Mouse (Mus musculus) thymus, adult 2 months (tissue): ENCODE results near the gene Rab3gap2. TPM values are rescaled to one million over a fixed set of nuclear protein-coding genes. Genes with fewer than 3 reads are reported as not detected.

ENCODE experiments used
- DNase-seq: peaks from one replicate; pipeline ENCODE4 v3.0.0; 2021
- H3K27ac ChIP-seq: fragments of 200-500 bp; 2 replicates; pipeline ENCODE4 v1.5.1; 2012; ENCODE audit warnings: low read length, control low read depth; ENCODE audit not compliant: control insufficient read depth, insufficient read depth
- H3K27me3 ChIP-seq: fragments of 200-500 bp; 2 replicates; pipeline ENCODE4 v1.6.1; 2012; ENCODE audit warnings: mild to moderate bottlenecking, low read length, moderate library complexity, mixed read lengths; ENCODE audit not compliant: control insufficient read depth, insufficient read depth
- H3K36me3 ChIP-seq: fragments of 200-500 bp; 2 replicates; pipeline ENCODE4 v1.6.1; 2012; ENCODE audit warnings: mild to moderate bottlenecking, low read length, moderate library complexity; ENCODE audit not compliant: control insufficient read depth, insufficient read depth
- H3K4me1 ChIP-seq: fragments of 200-500 bp; replicated peaks from 2 replicates; pipeline ENCODE4 v1.6.1; 2012; ENCODE audit warnings: low read length; ENCODE audit not compliant: control insufficient read depth, insufficient read depth
- H3K4me3 ChIP-seq: fragments of 200-500 bp; 2 replicates; pipeline ENCODE4 v1.5.1; 2012; ENCODE audit warnings: mild to moderate bottlenecking, low read length, control low read depth, moderate library complexity; ENCODE audit not compliant: control insufficient read depth, insufficient read depth
- CTCF ChIP-seq: fragments of 200-500 bp; IDR thresholded peaks from 2 replicates; pipeline ENCODE4 v1.5.1; 2012; ENCODE audit warnings: mild to moderate bottlenecking, control low read depth, low read length, moderate library complexity, borderline replicate concordance; ENCODE audit not compliant: control insufficient read depth, poor library complexity, insufficient read depth; ENCODE audit errors: extremely low read depth
- POLR2A ChIP-seq: fragments of 200-500 bp; IDR thresholded peaks from 2 replicates; pipeline ENCODE4 v1.6.1; 2012; ENCODE audit warnings: mild to moderate bottlenecking, low read length, control low read depth, moderate library complexity; ENCODE audit not compliant: control insufficient read depth, poor library complexity, insufficient read depth; ENCODE audit errors: extremely low read depth
- WGBS: fragments of 180-500 bp; shearing (Covaris S2); methylation state at CpG from one replicate; pipeline ENCODE4 v1.1.7; 2018; 5-methylcytosine and 5-hydroxymethylcytosine counted together
- polyA plus RNA-seq: library from polyadenylated mRNA; depleted of rRNA; stranded (reverse); fragments of >200 nt; gene quantifications from 2 replicates; pipeline ENCODE4 v1.2.3, GENCODE M21; 2012

Rab3gap2 gene
- polyA plus RNA-seq, 1 experiment: 27.5 TPM

DNA sequence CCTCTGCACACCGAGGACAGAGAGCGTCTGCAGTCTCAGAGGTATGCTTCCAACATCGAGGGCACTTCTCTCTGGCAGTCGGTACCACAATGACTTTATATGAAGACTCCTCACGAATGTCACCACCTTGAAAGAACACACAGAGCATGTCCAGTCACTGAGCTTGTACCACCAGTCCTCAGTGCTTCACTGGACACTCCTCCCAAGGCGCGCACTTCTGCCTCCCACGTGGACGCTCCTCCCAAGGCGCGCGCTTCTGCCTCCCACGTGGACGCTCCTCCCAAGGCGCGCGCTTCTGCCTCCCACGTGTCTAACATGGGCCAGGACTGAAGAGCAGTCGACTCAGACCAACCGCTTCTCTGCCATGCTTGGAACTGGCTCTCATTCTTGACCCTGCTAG, 83.1 kb downstream of the Rab3gap2 start:
- WGBS: 96% methylated on average over 20 of the region's 20 CpGs
- Histone ChIP-seq H3K36me3 (peaks cover 46% of the 10 kb centered on the region), H3K4me3 (no peak overlapping the region), H3K4me1 (no peaks in the 10 kb centered on the region), H3K27ac (no peak overlapping the region), H3K27me3 (no peaks in the 10 kb centered on the region)
- no peak for TF ChIP-seq POLR2A
- no peak for TF ChIP-seq CTCF
- no peak for DNase-seq

DNA sequence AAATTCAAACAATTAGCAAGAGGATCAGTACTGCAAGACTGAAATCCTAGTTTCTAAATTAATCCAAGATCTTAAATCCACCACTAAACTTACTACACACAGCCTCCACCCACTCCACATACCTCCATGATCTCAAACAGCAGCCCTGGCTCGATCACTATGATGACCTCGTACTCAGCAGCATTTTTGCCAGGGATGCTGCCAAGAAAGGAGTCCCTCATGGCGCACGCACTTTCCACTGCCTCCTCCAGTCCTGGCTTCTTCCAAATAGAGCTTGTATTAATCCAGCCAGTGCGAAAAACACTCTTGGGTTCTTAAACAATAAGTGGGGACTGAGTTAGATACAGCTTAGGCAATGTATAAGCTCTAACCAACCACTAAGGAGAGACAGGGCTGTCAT, 85.3 kb downstream of the Rab3gap2 start:
- Histone ChIP-seq H3K27me3 (no peaks in the 10 kb centered on the region), H3K4me1 (no peaks in the 10 kb centered on the region), H3K4me3 (no peak overlapping the region), H3K27ac (no peak overlapping the region), H3K36me3 (peaks cover 33% of the 10 kb centered on the region)
- no peak for TF ChIP-seq CTCF
- TF ChIP-seq POLR2A: no peak
- WGBS: 97% methylated on average over 5 of the region's 5 CpGs
- no peak for DNase-seq

DNA sequence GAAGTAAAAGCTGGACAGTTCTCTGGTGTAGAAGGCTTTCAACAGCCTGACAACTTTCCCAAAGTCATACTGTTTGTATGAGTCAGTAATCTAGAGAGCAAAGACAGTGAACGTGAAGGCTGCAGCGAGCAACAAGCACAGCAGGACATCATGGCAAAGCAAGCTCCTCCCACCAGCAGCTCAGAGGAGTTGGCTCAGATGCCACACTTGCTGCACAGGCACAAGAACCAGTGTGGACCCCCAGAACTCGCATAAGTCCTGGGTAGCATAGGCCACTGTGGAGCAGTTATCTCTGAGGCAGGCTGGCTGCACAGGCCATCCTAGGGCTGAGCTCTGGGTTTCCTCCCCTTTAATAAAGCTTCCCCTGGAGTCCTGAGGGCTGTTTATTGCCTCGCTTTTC, 87.4 kb downstream of the Rab3gap2 start:
- Histone ChIP-seq H3K4me1 (no peaks in the 10 kb centered on the region), H3K27me3 (no peaks in the 10 kb centered on the region), H3K27ac (no peak overlapping the region), H3K36me3 (peaks cover 27% of the 10 kb centered on the region), H3K4me3 (no peak overlapping the region)
- no peak for DNase-seq
- WGBS: 96% methylated on average over 4 of the region's 4 CpGs
- TF ChIP-seq POLR2A (no peak), CTCF (no peak)

DNA sequence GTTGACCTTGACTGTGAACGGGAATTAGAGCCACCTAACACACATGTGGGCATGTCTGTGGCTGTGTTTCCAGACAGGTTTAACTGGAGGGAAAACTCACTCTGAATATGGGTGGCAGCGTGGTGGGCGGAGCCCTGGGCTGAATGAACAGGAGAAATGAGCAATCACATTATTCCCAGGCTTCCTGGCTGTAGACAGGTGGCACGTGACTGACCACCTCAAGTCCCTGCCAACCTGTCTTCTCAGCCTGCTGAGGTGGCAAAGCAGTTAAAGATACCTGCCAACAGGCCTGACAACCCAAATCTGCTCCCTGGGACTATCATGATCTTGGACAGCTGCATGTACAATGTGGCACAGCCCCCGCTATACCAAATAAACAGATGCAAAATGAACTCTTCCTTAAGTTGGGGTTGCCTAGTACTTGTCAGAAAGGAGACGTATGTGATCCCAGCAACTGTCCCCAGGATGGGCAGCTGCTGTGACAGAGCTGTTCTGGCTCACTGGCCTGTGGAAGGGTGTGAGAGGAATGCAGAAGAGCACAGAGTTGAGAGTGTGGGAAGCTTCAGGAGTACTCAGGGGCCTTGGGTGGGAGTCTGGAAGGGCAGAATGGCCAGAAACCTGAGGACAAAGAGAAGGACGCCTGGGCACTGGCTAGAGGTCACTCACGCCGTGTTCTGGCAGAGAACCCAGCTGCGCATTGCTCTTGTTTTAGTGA, 88.9 kb downstream of the Rab3gap2 start:
- no peaks in the 10 kb centered on the region for H3K27me3 ChIP-seq
- peaks cover 22% of the 10 kb centered on the region for H3K36me3 ChIP-seq
- no peak for DNase-seq
- H3K4me3 ChIP-seq: no peak overlapping the region
- TF ChIP-seq POLR2A: no peak
- TF ChIP-seq CTCF: no peak
- H3K27ac ChIP-seq: no peak overlapping the region
- WGBS: 97% methylated on average over 10 of the region's 10 CpGs
- no peaks in the 10 kb centered on the region for H3K4me1 ChIP-seq

DNA sequence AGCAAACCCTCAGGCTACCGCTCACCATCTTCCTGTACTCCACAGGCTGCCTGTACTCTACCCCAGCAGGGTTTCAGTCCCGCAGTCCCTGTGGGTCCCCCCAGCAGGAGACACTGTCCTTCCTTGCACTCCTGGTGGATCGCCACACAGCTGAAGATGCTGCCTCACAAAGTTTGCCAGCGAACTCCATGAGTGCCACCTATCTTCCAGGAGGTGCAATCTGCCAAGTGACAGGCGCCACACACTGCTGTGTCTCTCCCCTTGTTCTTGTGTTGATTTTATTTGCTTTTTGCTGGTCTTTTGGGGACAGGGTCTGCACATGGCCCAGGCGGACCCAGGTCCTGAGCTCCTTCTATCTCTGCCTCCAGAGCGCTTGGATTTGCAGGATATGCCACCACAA, 92.9 kb downstream of the Rab3gap2 start:
- Histone ChIP-seq H3K27me3 (no peaks in the 10 kb centered on the region), H3K36me3 (peaks cover 21% of the 10 kb centered on the region), H3K4me3 (no peak overlapping the region), H3K27ac (no peak overlapping the region), H3K4me1 (no peaks in the 10 kb centered on the region)
- no peak for TF ChIP-seq CTCF
- DNase-seq: no peak
- WGBS: 97% methylated on average over 7 of the region's 7 CpGs

DNA sequence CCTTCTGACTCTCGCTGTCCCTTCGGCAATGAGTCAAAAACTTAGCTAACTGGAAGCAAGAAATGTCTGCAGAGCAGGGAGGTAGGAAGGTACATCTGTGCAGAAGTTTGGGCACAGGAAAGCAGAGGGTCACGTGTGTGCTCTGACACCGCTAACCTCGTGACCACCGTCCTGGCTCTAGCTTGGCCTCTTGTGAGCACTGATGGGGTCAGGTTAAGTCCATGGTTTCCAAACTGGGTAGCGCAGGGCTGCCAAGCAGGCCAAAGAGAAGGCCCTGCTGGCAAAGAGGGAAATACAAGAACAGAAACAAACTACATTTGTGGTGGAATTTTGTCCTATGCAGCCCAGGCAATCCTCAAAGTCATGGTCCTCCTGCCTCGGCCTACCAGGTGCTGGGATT, 94.6 kb downstream of the Rab3gap2 start:
- 99% methylated on average over 8 of the region's 8 CpGs for WGBS
- Histone ChIP-seq H3K27me3 (no peaks in the 10 kb centered on the region), H3K4me3 (no peak overlapping the region), H3K27ac (no peak overlapping the region), H3K36me3 (peaks cover 21% of the 10 kb centered on the region), H3K4me1 (no peaks in the 10 kb centered on the region)
- no peak for DNase-seq
- no peak for TF ChIP-seq CTCF

DNA sequence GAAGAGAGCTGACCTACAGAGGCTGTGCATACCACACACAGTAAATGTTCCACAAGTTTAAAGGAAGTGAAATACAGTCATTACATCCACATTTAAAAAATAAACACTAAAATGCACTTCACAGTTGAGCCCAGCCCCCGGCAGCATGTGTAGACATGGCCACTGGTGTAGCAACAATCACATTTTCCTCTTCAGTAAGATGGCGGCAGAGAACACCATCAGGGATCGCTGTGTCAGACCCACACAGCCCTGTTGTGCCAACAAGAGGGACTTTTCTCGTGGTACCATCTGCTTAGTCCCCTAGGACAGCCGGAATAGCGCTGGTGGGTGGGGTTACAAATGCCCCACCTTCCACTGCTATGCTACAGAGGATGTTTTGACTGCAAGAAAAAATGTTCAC, 98.9 kb downstream of the Rab3gap2 start:
- Histone ChIP-seq H3K4me1 (no peaks in the 10 kb centered on the region), H3K27me3 (no peaks in the 10 kb centered on the region), H3K36me3 (no peaks in the 10 kb centered on the region), H3K27ac (no peak overlapping the region), H3K4me3 (no peak overlapping the region)
- TF ChIP-seq POLR2A (no peak), CTCF (no peak)
- DNase-seq: no peak
- 97% methylated on average over 6 of the region's 6 CpGs for WGBS
